Mouse (Mus musculus): ENCODE measurements at regions not wholly inside any gene's neighbourhood (a gene's known extent, or its start where the extent isn't known, plus 50 kb on each side); places are given as distances from the start of the nearest gene placed in this dataset.

DNA sequence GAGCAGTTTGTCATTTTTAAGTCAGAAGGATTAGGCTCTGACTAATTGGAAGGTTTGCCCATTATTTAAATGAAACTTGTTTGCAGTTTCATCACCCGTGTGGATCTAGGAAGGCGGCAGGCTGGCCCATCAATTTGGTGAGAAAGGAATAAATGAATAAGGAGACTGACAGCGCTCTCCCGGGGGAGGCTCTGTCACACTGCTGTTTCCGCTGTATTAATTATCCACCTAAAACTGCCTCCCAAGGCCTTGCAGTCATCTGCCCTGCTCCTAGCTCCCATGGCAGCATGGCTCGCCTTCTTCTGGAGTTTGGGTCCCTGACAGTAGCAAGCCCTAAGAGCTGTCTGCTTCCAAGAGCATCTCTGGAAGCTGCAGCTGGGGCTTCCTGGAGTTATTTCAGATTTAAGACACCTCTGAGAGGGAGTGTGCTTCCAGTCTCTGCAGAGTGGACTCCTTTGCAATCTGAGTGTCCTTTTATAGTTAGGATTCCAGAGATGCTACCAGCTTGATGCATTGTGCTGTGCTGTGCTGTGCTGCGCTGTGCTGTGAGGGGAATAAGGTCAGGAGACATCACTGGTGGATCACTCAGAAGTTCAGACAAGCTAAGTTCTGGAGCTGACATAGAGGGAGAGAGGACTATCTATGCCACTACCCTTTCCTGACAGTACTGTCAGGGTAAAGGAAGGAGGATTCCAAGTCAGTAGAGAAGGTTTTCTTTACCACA, 452.9 kb upstream of the Arid1b start:
- TF ChIP-seq CTCF (IDR thresholded peaks at IDR 0.05; ENCODE audit: low read depth) = no peak
- TF ChIP-seq EP300 (optimal IDR thresholded peaks at IDR 0.05) = no peak
